Mouse (Mus musculus) brain, embryonic 14.5 days (tissue): ENCODE measurements around the gene Bbs9. TPM values are rescaled to one million over a fixed set of nuclear protein-coding genes. Genes with fewer than 3 reads are reported as not detected.

Experiments
- DNase-seq: peaks from one replicate; pipeline ENCODE4 v3.0.0-alpha.2; 2011; ENCODE audit warnings: low read depth
- CTCF ChIP-seq: fragments of 200-500 bp; IDR thresholded peaks from 2 replicates; pipeline ENCODE4 v1.5.1; 2012; ENCODE audit warnings: inconsistent platforms, mild to moderate bottlenecking, moderate library complexity, borderline replicate concordance; ENCODE audit not compliant: insufficient read depth, insufficient read length; ENCODE audit errors: extremely low read depth
- POLR2A ChIP-seq: fragments of 200-500 bp; IDR thresholded peaks from 2 replicates; pipeline ENCODE4 v1.6.1; 2012; ENCODE audit warnings: mild to moderate bottlenecking, inconsistent platforms, borderline replicate concordance; ENCODE audit not compliant: poor library complexity, insufficient read depth, insufficient read length, severe bottlenecking; ENCODE audit errors: extremely low read depth
- polyA plus RNA-seq: library from polyadenylated mRNA; depleted of rRNA; stranded (reverse); fragments of >200 nt; gene quantifications from 2 replicates; pipeline ENCODE4 v1.2.3, GENCODE M21; 2012

The Bbs9 gene
- polyA plus RNA-seq, 1 experiment: 21.4 TPM

- DNase-seq: no peak
- no peak for TF ChIP-seq CTCF
- TF ChIP-seq POLR2A: no peak
These were observed 174.1 kb downstream of the Bbs9 start for GRCm38 (mm10) chr9:22649606-22650005.

GRCm38 (mm10) chr9:22650781-22651180 is 175.3 kb downstream of the Bbs9 start:
- peak; percentile 42 for DNase-seq
- no peak for TF ChIP-seq CTCF
- TF ChIP-seq POLR2A: no peak

- peak; percentile 17; the same call in 1 of the 2 replicates for TF ChIP-seq CTCF
- TF ChIP-seq POLR2A: no peak
These were observed 176.1 kb downstream of the Bbs9 start for GRCm38 (mm10) chr9:22651619-22652018.

GRCm38 (mm10) chr9:22654726-22655393 is 179.3 kb downstream of the Bbs9 start:
- DNase-seq: no peak
- no peak for TF ChIP-seq POLR2A
- TF ChIP-seq CTCF: no peak

More at GRCm38 (mm10) chr9:22651619-22652018, 176.1 kb downstream of the Bbs9 start:
- DNase-seq: no peak

GRCm38 (mm10) chr9:22657216-22657615 is 181.7 kb downstream of the Bbs9 start:
- DNase-seq: no peak
- no peak for TF ChIP-seq POLR2A
- no peak for TF ChIP-seq CTCF

- DNase-seq: no peak
- no peak for TF ChIP-seq POLR2A
- TF ChIP-seq CTCF: no peak
These were observed 189.6 kb downstream of the Bbs9 start for GRCm38 (mm10) chr9:22665155-22665554.

GRCm38 (mm10) chr9:22672937-22673336 is 197.4 kb downstream of the Bbs9 start:
- peak; percentile 17 for DNase-seq
- TF ChIP-seq CTCF (no peak), POLR2A (no peak)

- TF ChIP-seq POLR2A (no peak), CTCF (no peak)
- DNase-seq: no peak
These were observed 201.8 kb downstream of the Bbs9 start for GRCm38 (mm10) chr9:22677132-22677829.

- TF ChIP-seq CTCF: no peak
- TF ChIP-seq POLR2A: no peak
- peak; percentile 46 for DNase-seq
These were observed 202.5 kb downstream of the Bbs9 start for GRCm38 (mm10) chr9:22677997-22678396.

- peak; percentile 69 for DNase-seq
- TF ChIP-seq POLR2A (no peak), CTCF (no peak)
These were observed 203.0 kb downstream of the Bbs9 start for GRCm38 (mm10) chr9:22678496-22678895.

GRCm38 (mm10) chr9:22679485-22679884 is 204.0 kb downstream of the Bbs9 start:
- peak; percentile 15; the same call in 1 of the 2 replicates for TF ChIP-seq CTCF
- TF ChIP-seq POLR2A: no peak
- peak; percentile 15 for DNase-seq
